Mouse (Mus musculus): ENCODE results near the gene Zfp365. TPM values are rescaled to one million over a fixed set of nuclear protein-coding genes. Genes with fewer than 3 reads are reported as not detected.

Zfp365 gene
- polyA plus RNA-seq, 1 experiment from 2014 or later, result 0.63 TPM

- no peaks in the 10 kb centered on the region; the same call in 1 of the 2 replicates for H3K9me3 ChIP-seq (replicated peaks)
- no peaks in the 10 kb centered on the region for H3K27me3 ChIP-seq (replicated peaks)
- H3K4me1 ChIP-seq (replicated peaks), result no peaks in the 10 kb centered on the region
- no peak overlapping the region for H3K4me3 ChIP-seq
- H3K9ac ChIP-seq, result no peak overlapping the region
- H3K36me3 ChIP-seq, result no peaks in the 10 kb centered on the region
- no peak overlapping the region for H3K4me2 ChIP-seq
- H3K27ac ChIP-seq (ENCODE audit: poor library complexity, severe bottlenecking), result no peak overlapping the region
- no peak for ATAC-seq (ENCODE audit: insufficient number of reproducible peaks, low FRiP score)
- 71% methylated on average over 7 of the region's 7 CpGs for WGBS
Measured at GRCm38 (mm10) chr10:67928584-67928983, 16.1 kb upstream of the Zfp365 start.

GRCm38 (mm10) chr10:67927718-67928455 is 15.4 kb upstream of the Zfp365 start:
- no peak for ATAC-seq (ENCODE audit: insufficient number of reproducible peaks, low FRiP score)
- Histone ChIP-seq H3K27me3 (replicated peaks) (no peaks in the 10 kb centered on the region), H3K27ac (ENCODE audit: poor library complexity, severe bottlenecking) (no peak overlapping the region), H3K36me3 (no peaks in the 10 kb centered on the region), H3K9me3 (replicated peaks) (no peaks in the 10 kb centered on the region; the same call in 1 of the 2 replicates), H3K9ac (no peak overlapping the region), H3K4me3 (no peak overlapping the region), H3K4me1 (replicated peaks) (no peaks in the 10 kb centered on the region), H3K4me2 (no peak overlapping the region)
- 67% methylated on average over 8 of the region's 8 CpGs for WGBS

GRCm38 (mm10) chr10:67924030-67924429 is 11.6 kb upstream of the Zfp365 start:
- Histone ChIP-seq H3K4me1 (replicated peaks) (no peaks in the 10 kb centered on the region), H3K36me3 (no peaks in the 10 kb centered on the region), H3K9me3 (replicated peaks) (no peaks in the 10 kb centered on the region), H3K4me2 (no peak overlapping the region), H3K4me3 (no peak overlapping the region), H3K27ac (ENCODE audit: poor library complexity, severe bottlenecking) (no peak overlapping the region), H3K9ac (no peak overlapping the region), H3K27me3 (replicated peaks) (no peaks in the 10 kb centered on the region)
- no peak for ATAC-seq (ENCODE audit: insufficient number of reproducible peaks, low FRiP score)
- 46% methylated on average over 7 of the region's 7 CpGs for WGBS

GRCm38 (mm10) chr10:67921777-67922176 is 9.3 kb upstream of the Zfp365 start:
- Histone ChIP-seq H3K27me3 (replicated peaks) (no peaks in the 10 kb centered on the region), H3K27ac (ENCODE audit: poor library complexity, severe bottlenecking) (no peak overlapping the region), H3K9ac (no peak overlapping the region), H3K36me3 (no peaks in the 10 kb centered on the region), H3K4me2 (no peak overlapping the region), H3K9me3 (replicated peaks) (no peaks in the 10 kb centered on the region), H3K4me1 (replicated peaks) (no peaks in the 10 kb centered on the region), H3K4me3 (no peak overlapping the region)
- WGBS, result 76% methylated on average over 6 of the region's 6 CpGs
- no peak for ATAC-seq (ENCODE audit: insufficient number of reproducible peaks, low FRiP score)

- no peak overlapping the region for H3K4me3 ChIP-seq
- ATAC-seq (ENCODE audit: insufficient number of reproducible peaks, low FRiP score), result no peak
- H3K4me2 ChIP-seq, result no peak overlapping the region
- no peaks in the 10 kb centered on the region for H3K9me3 ChIP-seq (replicated peaks)
- H3K27ac ChIP-seq (ENCODE audit: poor library complexity, severe bottlenecking), result no peak overlapping the region
- no peaks in the 10 kb centered on the region for H3K4me1 ChIP-seq (replicated peaks)
- H3K9ac ChIP-seq, result no peak overlapping the region
- no peaks in the 10 kb centered on the region for H3K36me3 ChIP-seq
- H3K27me3 ChIP-seq (replicated peaks), result no peaks in the 10 kb centered on the region
- WGBS, result 85% methylated on average over 4 of the region's 4 CpGs
Measured at GRCm38 (mm10) chr10:67919706-67920105, 7.2 kb upstream of the Zfp365 start.

GRCm38 (mm10) chr10:67918194-67918899 is 5.9 kb upstream of the Zfp365 start:
- Histone ChIP-seq H3K4me1 (replicated peaks) (no peaks in the 10 kb centered on the region), H3K9me3 (replicated peaks) (no peaks in the 10 kb centered on the region), H3K27ac (ENCODE audit: poor library complexity, severe bottlenecking) (no peak overlapping the region), H3K27me3 (replicated peaks) (no peaks in the 10 kb centered on the region), H3K9ac (no peak overlapping the region), H3K36me3 (no peaks in the 10 kb centered on the region), H3K4me2 (no peak overlapping the region), H3K4me3 (no peak overlapping the region)
- no peak for ATAC-seq (ENCODE audit: insufficient number of reproducible peaks, low FRiP score)
- 75% methylated on average over 4 of the region's 4 CpGs for WGBS

GRCm38 (mm10) chr10:67917356-67917755 is 4.9 kb upstream of the Zfp365 start:
- Histone ChIP-seq H3K4me3 (no peak overlapping the region), H3K9ac (no peak overlapping the region), H3K4me1 (replicated peaks) (no peaks in the 10 kb centered on the region), H3K4me2 (no peak overlapping the region), H3K9me3 (replicated peaks) (no peaks in the 10 kb centered on the region), H3K27me3 (replicated peaks) (no peaks in the 10 kb centered on the region), H3K36me3 (no peaks in the 10 kb centered on the region), H3K27ac (ENCODE audit: poor library complexity, severe bottlenecking) (no peak overlapping the region)
- WGBS, result 50% methylated on average over 7 of the region's 7 CpGs
- no peak for ATAC-seq (ENCODE audit: insufficient number of reproducible peaks, low FRiP score)

GRCm38 (mm10) chr10:67911447-67912336 is 770 bp downstream of the Zfp365 start:
- Histone ChIP-seq H3K4me1 (replicated peaks) (no peaks in the 10 kb centered on the region), H3K9ac (peak overlapping the region; percentile 70), H3K27me3 (replicated peaks) (peaks cover 10% of the 10 kb centered on the region; the same call in 1 of the 2 replicates), H3K4me2 (peak overlapping the region; percentile 97), H3K27ac (ENCODE audit: poor library complexity, severe bottlenecking) (no peak overlapping the region), H3K9me3 (replicated peaks) (no peaks in the 10 kb centered on the region), H3K4me3 (peak overlapping the region; percentile 69), H3K36me3 (no peaks in the 10 kb centered on the region)
- ATAC-seq (ENCODE audit: insufficient number of reproducible peaks, low FRiP score), result no peak
- 19% methylated on average over 33 of the region's 33 CpGs for WGBS

GRCm38 (mm10) chr10:67907931-67908330 is 4.5 kb downstream of the Zfp365 start:
- no peak overlapping the region for H3K9ac ChIP-seq
- no peak overlapping the region for H3K4me2 ChIP-seq
- H3K9me3 ChIP-seq (replicated peaks), result no peaks in the 10 kb centered on the region
- WGBS, result 88% methylated on average over 4 of the region's 4 CpGs
- H3K4me3 ChIP-seq, result no peak overlapping the region
- no peaks in the 10 kb centered on the region for H3K36me3 ChIP-seq
- no peak overlapping the region for H3K27ac ChIP-seq (ENCODE audit: poor library complexity, severe bottlenecking)
- ATAC-seq (ENCODE audit: insufficient number of reproducible peaks, low FRiP score), result no peak
- H3K4me1 ChIP-seq (replicated peaks), result no peaks in the 10 kb centered on the region
- H3K27me3 ChIP-seq (replicated peaks), result peaks cover 10% of the 10 kb centered on the region; the same call in 1 of the 2 replicates

- no peak for ATAC-seq (ENCODE audit: insufficient number of reproducible peaks, low FRiP score)
- WGBS, result 86% methylated on average over 2 of the region's 2 CpGs
Measured at GRCm38 (mm10) chr10:67906926-67907325, 5.5 kb downstream of the Zfp365 start.

GRCm38 (mm10) chr10:67906063-67906462 is 6.4 kb downstream of the Zfp365 start:
- Histone ChIP-seq H3K36me3 (no peaks in the 10 kb centered on the region), H3K27me3 (replicated peaks) (no peaks in the 10 kb centered on the region; the same call in 1 of the 2 replicates), H3K4me2 (no peak overlapping the region), H3K9ac (no peak overlapping the region), H3K4me1 (replicated peaks) (no peaks in the 10 kb centered on the region), H3K9me3 (replicated peaks) (no peaks in the 10 kb centered on the region), H3K4me3 (no peak overlapping the region), H3K27ac (ENCODE audit: poor library complexity, severe bottlenecking) (no peak overlapping the region)
- WGBS, result 60% methylated on average over 4 of the region's 4 CpGs
- ATAC-seq (ENCODE audit: insufficient number of reproducible peaks, low FRiP score), result no peak

More at GRCm38 (mm10) chr10:67906926-67907325, 5.5 kb downstream of the Zfp365 start:
- H3K4me1 ChIP-seq (replicated peaks), result no peaks in the 10 kb centered on the region
- no peaks in the 10 kb centered on the region for H3K36me3 ChIP-seq
- no peak overlapping the region for H3K27ac ChIP-seq (ENCODE audit: poor library complexity, severe bottlenecking)
- H3K27me3 ChIP-seq (replicated peaks), result peaks cover 8% of the 10 kb centered on the region; the same call in 1 of the 2 replicates
- no peak overlapping the region for H3K4me3 ChIP-seq
- H3K4me2 ChIP-seq, result no peak overlapping the region
- H3K9me3 ChIP-seq (replicated peaks), result no peaks in the 10 kb centered on the region
- no peak overlapping the region for H3K9ac ChIP-seq

All from heart, embryonic 12.5 days (tissue).